Mouse (Mus musculus) activated CD4-positive, CD25-positive, alpha-beta regulatory T cell (primary cell): ENCODE data around the gene Pus7l. TPM values are rescaled to one million over a fixed set of nuclear protein-coding genes. Genes with fewer than 3 reads are reported as not detected.

Experiments
- polyA plus RNA-seq, 2 experiments: library from polyadenylated mRNA; unstranded; fragments of 100-300 nt; shearing (Covaris generic); gene quantifications; one replicate each; pipeline ENCODE4 v1.2.1; 2017

The Pus7l gene
- polyA plus RNA-seq, result 10 to 100 TPM in 1 of 2 experiments, 1 to 10 TPM in 1; 6.6 to 12.3 TPM

GRCm38 (mm10) chr15:94543409-94544051, at the start of gene Pus7l, which contains the start of gene Irak4:
TSS of gene Pus7l (minus strand) at chr15:94543547.
TSS of gene Irak4 (plus strand) at chr15:94543643.

GRCm38 (mm10) chr15:94589219-94590075, 46.1 kb upstream of the Pus7l start, which contains the start of gene Twf1:
TSS of gene Twf1 (minus strand) at chr15:94589889.

Other genes with a start within 250 kb of the Pus7l start
- gene Adamts20, start 78.1 kb downstream of the Pus7l start, polyA plus RNA-seq, result under 1 TPM; 0.17 to 0.21 TPM
- 10 to 100 TPM; 26.8 to 35.3 TPM for gene Irak4, start 96 bp upstream of the Pus7l start, polyA plus RNA-seq
- 10 to 100 TPM; 14.8 to 15.8 TPM for gene Twf1, start 46.3 kb upstream of the Pus7l start, polyA plus RNA-seq
- under 1 TPM; 0.09 to 0.12 TPM for gene Tmem117, start 85.7 kb upstream of the Pus7l start, polyA plus RNA-seq